Mouse (Mus musculus) embryo, embryonic 10.5 days (tissue): ENCODE results near the gene Ifit3.
"Not testable (repeated sequence)": the region's sequence is repeated elsewhere in the genome, so short reads cannot be mapped to it uniquely, and the experiment has no call there.

Experiments
- DNase-seq: peaks from one replicate; pipeline ENCODE4 v3.0.0-alpha.2; 2015; ENCODE audit warnings: low spot score

The Ifit3 gene

DNA sequence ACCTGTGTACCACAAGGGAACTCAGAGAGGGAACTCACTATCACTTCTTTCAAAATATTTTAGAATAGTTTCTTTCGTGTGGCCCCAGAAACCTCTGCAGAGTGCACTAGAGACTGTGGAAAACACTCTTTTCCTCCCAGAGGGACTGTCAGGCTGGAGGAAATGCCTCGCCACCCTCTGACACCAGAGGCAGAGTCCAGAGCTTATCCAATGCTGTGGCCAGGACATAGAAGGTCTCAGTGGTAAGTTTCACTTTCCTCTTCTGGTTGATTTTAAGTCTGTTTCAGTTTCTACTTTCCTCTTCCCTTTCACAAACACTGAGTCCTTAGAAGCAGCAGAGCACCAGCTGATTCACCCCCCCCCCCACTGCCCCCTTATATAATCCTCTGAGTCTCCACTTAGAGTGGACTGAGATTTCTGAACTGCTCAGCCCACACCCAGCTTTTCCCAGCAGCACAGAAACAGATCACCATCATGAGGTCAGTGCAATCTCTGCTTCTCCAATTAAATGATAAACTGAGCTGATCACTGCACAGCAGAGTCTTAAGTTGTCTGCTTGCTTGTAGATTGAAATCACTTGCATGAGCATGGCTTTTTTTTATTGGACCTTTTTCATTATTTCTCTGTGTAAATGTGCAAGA is at the start of gene Ifit3:
TSS of gene Ifit3 (plus strand) at position 406 of the 641 bp plus-strand sequence.
- not testable (repeated sequence) for DNase-seq

DNA sequence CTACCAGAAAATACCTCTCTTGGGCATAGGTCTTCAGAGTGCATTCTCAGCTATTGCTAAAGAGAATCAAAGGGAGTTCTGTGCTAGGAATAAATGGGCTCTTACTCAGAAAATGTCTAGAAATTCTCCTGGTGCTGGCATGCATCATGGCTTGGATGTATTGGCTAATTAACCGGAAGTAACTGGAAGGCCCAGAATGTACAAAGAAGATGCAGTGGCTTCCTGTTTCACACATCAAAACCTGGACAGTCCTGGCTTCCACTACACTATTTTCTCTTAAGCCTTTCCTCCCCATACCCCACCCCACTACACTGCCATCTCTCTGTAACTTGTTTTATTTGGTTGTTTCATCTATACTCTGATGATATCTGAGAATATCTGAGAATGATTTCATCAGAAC is 43.9 kb upstream of the Ifit3 start:
- no peak for DNase-seq

DNA sequence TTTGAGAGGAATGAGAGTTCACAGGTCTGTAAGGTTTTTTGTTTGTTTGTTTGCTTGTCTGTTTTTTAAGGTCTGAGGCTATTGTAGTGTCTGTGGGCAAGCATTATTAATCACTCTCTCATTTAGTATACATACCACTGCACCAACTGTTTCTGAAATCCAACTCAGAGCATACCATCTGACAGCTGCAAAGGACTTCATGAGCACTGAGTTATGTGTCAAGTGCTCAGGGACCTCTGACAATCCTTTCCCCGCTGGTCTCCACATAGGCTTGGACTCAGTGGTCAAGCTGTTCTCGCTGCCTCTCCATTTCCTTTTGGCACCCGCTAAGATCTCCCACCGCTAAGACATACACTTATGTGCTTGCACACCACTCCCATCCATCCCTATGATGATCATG is 37.1 kb upstream of the Ifit3 start:
- DNase-seq, result no peak

DNA sequence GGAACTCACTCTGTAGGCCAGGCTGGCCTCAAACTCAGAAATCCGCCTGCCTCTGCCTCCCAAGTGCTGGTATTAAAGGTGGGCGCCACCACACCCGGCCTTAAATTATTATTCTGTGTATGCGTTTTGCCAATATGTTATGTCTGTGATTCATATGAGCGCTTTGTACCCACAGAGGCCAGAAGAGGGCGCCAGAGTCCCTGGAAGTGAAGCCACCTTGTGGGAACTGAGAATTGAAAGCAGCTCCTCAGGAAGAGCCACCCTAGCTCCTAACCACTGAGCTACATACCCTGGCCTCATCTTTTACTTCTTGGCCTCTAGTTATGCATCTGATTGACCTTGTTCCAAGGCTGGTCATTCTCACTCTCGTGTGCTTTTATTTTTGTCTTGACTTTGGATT is 35.4 kb upstream of the Ifit3 start:
- DNase-seq, result peak; percentile 85

DNA sequence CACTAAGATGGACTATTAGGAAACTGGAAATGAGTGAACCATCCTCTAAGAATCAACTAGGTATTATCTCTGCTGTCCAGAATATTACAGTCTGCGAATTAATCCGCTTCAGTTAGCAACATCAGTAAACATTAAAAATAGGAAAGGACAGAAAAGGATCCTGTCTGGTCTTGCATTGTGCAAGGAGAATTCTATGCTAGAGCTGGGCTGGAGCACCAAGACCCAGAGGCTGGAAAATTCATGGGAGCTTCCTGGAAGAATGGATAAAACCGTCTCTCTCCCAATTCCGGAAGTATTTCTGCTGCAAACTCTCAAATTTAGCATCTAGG is 33.2 kb upstream of the Ifit3 start:
- DNase-seq, result no peak

DNA sequence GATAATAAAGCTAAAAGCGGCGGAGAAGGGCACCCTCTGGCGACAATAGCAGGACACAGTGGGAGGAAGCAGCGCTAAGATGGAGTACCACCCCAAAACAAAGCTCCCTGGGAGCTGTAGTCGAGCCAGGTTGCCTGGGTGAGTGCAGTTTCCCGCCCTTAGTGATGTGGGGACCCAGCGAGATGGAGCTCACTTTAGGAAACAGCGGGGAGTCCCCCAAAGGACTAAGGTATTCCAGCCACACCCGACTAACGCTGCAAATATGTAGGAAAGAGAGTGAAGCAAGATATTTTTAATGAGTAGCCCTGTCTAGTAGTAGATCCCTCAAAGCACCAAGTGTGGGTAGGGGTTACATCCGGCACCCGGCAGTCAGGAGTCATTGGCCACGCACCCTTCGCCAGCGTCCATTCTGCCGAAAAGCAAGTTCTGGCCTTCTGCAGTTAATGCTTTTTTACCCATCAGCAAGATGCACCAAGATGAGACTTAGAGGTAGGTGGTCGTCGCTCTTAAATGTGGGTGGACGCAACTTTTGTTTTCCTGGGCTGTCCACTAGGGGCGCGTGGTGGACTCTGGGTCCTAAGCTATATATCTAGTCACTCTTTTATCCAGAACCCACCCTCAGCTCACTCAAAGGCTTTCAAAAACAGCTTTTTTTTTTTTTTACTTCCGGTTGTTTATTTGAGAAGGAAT is 32.7 kb upstream of the Ifit3 start, which contains the start of gene Ifit2:
TSS of gene Ifit2 (plus strand) at position 161 of the 690 bp plus-strand sequence.
- DNase-seq, result peak; percentile 85

DNA sequence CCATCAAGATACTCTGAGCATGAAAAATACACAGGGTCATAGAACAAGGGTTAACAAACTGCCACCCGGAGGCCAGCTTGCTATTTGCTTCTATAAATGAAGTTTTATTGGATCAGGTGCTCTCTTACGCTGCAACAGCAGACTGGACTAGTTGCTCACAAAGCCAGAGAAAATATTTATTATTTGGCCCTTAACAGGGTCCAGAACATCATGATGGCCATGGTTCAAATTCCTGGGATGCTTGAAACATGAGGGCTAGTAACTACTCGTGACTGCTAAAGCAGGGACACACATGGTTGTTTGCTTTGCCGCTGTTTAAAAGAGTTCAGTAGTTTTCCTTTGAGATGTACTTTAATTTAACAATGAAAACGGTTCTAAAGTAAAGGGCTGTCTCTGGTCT is 31.4 kb upstream of the Ifit3 start:
- no peak for DNase-seq

DNA sequence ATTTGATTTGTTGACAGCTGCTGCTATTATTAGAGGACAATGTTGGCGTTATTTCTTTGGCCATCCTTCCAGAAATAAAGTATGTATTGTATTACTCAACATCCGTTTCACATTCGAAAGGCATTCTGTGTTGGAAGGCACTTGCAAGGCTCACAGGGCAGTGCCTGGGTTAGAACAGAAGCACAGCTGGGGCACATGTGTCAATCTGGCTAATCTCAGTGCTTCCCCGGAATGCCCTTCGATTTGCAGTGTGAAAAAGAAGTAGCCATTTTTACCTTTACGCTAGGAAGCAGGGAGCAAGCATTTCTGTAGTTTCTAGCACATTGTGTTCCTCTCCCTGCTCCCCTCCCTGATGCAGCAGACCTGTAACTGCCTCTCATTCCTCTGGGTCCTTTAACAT is 30.3 kb upstream of the Ifit3 start:
- DNase-seq, result no peak

DNA sequence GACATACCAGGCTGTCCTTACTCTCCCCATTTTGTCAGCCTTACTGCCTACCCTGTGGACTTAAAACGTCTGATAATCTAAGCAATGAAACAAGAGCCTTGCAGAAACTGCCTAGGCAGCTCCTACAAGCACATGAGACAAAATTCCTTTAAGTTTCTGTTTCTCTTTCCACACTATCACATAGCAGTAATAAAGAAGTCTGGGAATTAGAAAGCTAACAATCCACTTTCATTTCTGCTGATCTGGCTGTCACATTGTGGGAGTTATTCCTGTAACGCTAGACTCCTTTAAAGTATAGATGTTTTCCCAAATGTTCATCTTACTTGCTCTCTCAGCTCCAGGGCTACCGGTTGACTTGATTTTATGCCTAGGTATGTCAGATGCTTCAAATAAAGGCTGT is 29.8 kb upstream of the Ifit3 start:
- DNase-seq, result no peak

DNA sequence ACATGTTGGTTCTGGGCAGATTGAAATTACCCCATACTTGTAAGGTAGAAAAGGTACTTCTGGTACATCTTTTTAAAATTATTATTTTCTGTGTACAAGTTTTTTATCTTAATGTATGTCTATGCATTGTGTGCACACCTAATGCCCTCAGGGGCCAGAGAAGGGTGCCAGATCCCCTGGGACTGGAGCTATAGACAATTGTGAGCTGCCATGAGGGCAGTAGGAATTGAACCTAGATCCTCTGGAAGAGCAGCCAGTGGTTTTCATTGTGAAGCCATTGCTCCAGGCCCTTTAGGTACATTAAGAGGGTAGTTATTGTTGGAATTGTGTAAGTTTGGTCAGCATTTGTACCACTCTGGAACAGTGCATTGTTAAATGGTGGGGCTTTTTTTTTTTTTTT is 29.3 kb upstream of the Ifit3 start:
- no peak for DNase-seq

DNA sequence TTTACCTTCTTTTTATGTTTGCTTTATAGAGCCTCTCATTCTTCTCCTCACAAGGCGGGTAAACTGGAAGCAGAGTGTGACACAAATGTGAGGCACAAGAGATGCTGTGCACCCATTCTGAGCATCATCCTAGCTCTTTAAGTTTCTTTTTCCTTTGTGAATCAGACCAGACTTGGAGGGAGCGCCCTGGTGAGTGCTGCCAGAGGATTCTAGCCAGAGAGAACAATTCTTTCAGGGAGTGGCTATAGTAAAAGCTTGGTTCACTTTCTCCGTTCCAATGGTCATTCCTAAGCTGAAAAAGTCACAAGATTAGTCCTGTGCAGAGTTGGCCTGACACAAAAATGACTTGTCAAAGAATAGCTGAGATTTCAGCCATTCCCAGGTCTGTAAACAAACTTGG is 26.7 kb upstream of the Ifit3 start:
- no peak for DNase-seq

DNA sequence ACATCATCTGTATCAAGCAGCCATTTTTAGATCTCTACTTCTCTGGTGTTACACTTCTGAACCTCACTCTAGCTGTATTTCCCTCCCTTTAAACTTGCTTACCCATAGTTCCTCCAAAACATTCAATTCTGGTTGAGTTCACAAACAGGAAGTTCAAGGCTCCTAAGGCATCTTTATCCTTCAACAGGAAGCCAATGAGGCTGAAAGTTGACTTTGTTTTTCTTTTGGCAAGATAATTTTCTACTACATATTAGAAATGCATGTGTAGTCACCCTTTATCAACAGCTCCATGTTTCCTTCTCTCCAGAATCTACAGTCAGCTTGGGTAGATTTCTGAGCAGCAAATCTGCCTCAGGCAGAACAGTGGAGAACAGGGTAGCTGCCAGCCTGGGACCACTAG is 20.8 kb upstream of the Ifit3 start:
- no peak for DNase-seq

DNA sequence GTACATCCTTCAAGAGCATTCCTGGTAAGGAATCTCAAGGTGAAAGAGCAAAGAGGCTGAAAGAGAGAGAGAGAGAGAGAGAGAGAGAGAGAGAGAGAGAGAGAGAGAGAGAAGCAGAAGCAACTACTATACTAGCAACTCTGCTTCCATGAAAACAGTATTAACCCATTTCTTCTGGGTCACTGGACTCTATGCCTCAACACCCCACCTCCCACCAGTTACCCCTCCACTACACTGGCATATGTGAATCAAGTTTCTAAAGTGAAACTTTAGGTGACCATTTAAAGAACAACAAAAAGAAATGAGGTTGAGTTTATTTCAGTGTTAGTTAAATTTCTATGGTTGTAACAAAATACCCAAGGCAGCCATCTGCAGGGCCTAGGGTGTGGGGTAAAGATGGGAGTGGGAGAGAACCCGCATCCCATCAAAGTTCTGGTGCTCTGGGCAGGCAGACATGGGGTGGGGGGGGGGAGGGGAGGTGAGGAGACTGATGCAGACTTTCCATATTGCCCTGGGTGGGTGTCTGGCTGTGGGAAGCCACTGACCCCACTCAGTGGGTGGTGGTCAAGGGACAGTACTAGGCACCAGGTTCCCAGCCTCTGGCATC is 17.1 kb upstream of the Ifit3 start:
- DNase-seq, result no peak

DNA sequence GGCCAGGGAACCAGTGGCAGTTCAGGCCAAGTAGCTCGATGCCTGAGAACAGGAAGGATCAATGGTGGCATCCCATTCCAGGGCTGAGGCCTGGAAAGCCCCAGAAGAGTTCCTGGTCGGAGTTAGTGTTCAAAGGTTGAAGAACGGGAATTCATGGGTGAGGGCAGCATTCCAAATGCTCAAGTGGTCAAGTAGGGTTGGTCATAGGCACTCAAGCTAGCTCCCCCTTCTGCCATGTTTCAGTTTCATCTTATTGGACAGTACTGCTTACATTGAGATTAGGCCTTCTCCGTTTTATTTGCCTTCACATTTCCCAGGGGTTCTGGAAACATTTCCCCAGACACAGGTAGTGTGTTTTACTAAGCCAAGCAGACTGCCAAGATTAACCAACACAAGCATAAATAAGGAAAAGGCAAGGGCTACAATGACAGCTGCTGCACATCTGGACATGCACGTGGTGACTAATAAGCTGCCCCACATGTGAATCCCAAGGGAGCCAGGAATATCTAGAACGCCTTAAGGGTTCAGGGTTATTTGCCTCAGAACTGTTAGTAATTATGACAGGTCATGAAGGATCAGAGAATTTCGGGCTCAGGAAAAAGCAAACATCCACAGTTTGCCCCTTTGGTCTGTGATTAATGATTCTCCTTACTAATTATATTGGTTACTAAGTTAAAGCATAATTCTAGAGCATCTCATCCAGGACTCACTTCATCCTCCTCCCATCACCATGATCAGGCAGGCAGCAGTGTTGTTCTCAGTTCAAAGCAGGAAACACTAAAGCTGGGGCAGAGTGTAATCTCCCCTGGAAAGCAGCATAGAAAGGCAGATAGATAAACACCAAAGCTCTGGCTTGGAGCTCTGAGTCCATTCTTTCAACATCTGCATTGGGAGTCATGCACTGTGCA is 14.1 kb upstream of the Ifit3 start:
- no peak for DNase-seq

DNA sequence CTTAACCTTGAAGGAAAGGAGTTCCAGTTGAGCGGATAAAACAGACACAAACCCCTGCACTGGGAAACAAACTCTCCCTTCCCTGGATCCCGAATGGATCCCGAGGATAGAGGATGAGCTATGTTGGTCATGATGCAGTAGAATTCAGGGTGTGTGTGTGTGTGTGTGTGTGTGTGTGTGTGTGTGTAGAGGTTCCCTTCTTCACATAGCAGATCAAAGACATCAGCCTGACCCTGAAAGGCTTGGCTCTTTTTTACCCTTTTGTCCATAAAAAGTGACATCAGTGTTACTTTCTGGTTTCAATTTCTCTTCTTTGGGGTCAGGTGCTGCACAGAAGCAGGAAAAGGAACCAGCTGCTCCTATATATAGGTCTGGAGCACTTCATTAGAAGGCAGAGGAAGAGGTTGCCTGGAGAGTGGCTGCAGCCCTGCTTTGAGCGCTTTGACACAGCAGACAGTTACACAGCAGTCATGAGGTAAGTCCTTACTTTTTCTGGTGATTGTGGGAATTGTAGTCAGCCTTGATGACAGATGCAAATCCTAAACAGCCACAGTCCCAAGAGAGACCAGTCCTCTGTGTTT is 13.3 kb upstream of the Ifit3 start:
- no peak for DNase-seq

DNA sequence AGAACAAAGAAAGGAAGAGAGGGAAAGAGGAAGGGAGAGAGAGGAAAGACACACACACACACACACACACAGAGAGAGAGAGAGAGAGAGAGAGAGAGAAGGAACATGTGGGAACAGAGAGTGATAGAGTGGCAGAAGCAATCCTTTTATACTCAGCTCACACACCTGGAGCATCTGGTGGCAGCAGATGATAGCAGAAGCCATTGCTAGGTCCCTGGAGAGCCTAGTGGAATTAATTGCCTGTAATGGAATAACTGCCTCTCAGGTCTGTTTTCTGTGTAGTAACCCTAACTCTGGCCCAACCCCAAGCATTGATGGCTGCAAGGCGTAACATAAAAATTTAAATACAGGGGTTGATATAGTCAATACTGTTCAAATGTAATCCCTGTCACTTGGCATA is 12.3 kb upstream of the Ifit3 start:
- no peak for DNase-seq

DNA sequence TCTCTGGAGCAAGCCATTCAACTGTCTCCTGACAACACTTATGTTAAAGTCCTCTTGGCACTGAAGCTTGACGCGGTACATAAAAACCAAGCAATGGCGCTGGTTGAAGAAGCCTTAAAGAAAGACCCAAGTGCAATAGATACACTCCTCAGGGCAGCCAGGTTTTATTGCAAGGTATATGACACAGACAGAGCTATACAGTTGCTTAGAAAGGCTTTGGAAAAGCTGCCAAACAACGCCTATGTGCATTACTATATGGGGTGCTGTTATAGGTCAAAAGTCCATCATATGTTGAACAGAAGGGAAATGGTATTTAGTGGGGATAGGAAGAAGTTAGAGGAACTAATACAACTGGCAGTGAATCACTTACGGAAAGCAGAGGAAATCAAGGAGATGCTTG is 9.7 kb upstream of the Ifit3 start:
- no peak for DNase-seq

DNA sequence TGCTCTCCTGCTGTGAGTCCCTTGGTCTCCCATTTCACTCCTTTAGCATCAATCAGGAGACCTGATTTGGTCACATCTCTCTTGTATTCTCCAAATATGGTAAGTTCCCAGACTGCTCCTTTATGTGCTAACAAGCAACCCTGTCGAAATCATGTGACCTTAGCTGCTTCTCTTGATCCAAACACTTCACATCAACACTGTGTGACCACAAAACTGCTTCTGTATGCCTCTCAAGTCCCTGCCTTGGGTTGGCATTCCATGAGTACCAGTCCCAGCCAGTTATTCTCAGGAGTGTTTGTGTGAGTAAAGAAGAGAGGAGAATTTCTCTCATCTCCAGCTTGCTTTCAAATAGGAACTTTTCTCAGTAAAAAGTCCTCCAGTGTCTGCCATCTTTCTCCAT is 6.2 kb upstream of the Ifit3 start:
- no peak for DNase-seq

DNA sequence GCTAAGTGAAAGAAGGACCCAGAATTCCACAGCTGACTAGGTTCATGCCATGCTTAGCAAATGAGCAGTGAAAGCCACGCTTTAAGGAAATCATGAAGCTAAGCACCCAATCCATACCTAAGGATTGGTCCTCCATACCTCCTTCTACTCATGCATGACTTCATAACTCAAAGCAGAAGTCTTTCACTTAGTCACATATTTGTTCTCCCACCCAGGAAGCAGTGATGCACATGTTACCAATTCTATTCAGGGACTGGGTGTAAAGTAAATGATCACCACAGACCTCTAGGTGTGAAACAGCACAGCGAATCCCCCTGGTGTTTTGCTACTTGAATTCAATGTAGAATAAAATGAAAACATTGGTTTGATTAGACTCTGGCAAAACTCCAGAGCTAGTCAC is 635 bp upstream of the Ifit3 start:
- DNase-seq, result not testable (repeated sequence)

DNA sequence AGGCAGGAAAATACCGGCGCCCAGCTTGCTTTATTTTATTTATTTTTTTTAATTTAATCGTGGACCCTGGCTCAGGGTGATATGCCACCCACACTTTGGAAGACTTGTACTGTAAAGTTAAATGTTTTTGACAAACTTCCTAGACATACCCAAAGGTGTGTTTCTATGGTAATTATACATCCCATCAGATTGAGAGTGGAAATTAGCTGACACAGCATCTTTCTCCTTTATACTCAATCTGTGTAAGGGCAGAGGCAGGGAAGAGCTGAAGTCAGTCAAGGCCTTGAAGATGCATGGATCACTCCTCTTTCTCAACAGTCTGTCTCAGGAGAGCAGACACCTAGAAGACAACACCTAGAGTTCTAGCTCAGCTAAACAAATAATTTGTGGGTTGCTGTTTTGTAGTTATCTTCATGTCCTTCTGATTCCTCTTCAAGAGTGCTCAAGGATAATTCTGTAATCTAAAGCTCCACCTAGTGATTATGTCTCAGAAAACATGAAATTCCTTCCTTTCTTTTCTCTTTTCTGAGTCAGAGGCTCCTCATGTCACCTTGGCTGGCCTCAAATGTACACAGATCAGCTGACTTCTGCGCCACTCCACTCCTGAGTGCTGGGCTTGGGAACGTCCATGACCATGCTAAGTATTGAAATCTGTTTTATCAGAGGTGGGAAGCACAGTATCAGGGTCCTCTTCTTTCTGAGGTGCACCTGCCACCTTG is 2.6 kb downstream of the Ifit3 start:
- not testable (repeated sequence) for DNase-seq

DNA sequence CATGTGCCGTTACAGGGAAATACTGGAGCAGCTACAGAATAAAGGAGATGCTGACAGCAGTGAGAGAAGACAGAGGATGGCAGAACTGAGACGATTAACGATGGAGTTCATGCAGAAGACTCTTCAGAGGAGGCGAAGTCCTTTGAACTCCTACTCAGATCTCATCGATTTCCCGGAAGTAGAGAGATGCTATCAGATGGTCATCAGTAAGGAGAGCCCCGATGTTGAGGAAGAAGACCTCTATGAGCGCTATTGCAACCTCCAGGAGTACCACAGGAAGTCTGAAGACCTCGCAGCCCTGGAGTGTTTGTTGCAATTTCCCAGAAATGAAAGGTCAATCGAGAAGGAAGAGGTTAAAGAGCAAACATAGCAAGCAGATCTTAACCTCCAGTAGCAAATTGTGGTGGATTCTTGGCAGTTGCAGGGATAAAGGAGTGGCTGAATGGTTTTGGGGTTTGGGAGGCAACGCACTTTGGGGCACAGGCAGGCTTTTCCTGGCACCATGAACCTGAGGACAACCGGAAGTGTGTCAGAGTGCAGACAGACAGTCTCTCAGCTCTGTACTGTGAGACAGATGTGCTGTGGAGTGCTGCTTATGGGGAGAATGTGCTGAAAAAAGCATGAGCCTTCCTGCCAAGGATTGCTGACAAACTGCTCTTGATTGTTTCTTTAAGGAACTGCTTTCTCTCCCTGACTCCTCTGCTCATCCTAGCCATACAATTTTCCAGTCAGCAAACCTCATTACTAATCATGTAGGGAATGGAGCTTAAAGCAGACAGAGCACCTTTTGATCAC is 4.8 kb downstream of the Ifit3 start:
- DNase-seq, result not testable (repeated sequence)
